ENCODE assay signal across 13 mouse cellular contexts in genomic region chr9:112189394-112189793, GRCm38 (mm10). TPM values are rescaled to one million over a fixed set of nuclear protein-coding genes. Genes with fewer than 3 reads are reported as not detected.
DNase-seq lines count a peak whose midpoint lies in the region; ATAC-seq lines count a peak whose summit lies in the region.
"Had no signal": no experiment of that assay in that cellular context is flagged by ENCODE, and none has a peak within 500 bp of the region (broad histone marks: within the 10 kb centered on the region; RNA-seq: fewer than 3 reads in every experiment).

No protein-coding gene starts in this region.

- peak; percentile 52 to 69 for DNase-seq in cerebellum, postnatal 25 days
- no peak for DNase-seq in cerebellum, adult 8-10 months
- peak; percentile 60 for DNase-seq in layer of hippocampus, adult 11-12 months (ENCODE audit: low spot score)
- DNase-seq in layer of hippocampus, postnatal 25 days (ENCODE audit: extremely low spot score in 1 of 2, low spot score in 1 of 2) = no peak
- peak; percentile 92 for DNase-seq in brain, adult 2 months (ENCODE audit: low read depth, low spot score)
- DNase-seq in layer of hippocampus, adult 8-10 months (ENCODE audit: low spot score in 2 of 2) = peak; percentile 65 to 71
- no peak for DNase-seq in gastrocnemius, postnatal 14 days
- DNase-seq: adrenal gland, adult 2 months; lung, postnatal 36 days; spleen, adult 18-20 months; thymus, postnatal 14 days had no signal

- ATAC-seq in monocyte, adult 5-6 weeks (replicated peaks; ENCODE audit: insufficient number of reproducible peaks, low FRiP score, low TSS enrichment, poor library complexity, severe bottlenecking) = no peak
- ATAC-seq: intestine, embryonic 15.5 days had no signal

- intact Hi-C loops in gastrocnemius, postnatal 14 days (cut with DNase I; ENCODE audit: low total_unique reads) = no loop called here

RNA-seq across cellular contexts. Expression of gene Arpp21, which starts 46.3 kb away (rescaled TPM):
- total RNA-seq in layer of hippocampus, postnatal 25 days (2021) = 100 to 1,000 TPM; 196 to 274 TPM
- 100 to 1,000 TPM; 252 to 302 (median 278) TPM for total RNA-seq in layer of hippocampus, adult 8-10 months (2022)
- total RNA-seq in monocyte, adult 5-6 weeks (2017) = 0.58 TPM in 1 of 3 replicates, not detected in the others
- total RNA-seq in gastrocnemius, postnatal 14 days (2021) = 10 to 100 TPM; 35.9 to 42.1 TPM

Comparison
In these comparisons a context has a peak if more than half of its experiments do, and no peak if none do; other contexts are left out.
1. DNase-seq: peak in cerebellum, postnatal 25 days (2 of 2), layer of hippocampus, adult 11-12 months (single experiment), brain, adult 2 months (single experiment) and layer of hippocampus, adult 8-10 months (2 of 2); none in cerebellum, adult 8-10 months (single experiment), layer of hippocampus, postnatal 25 days (0 of 2) and gastrocnemius, postnatal 14 days (single experiment).
2. RNA of gene Arpp21, which starts 46.3 kb away (total RNA-seq): 252 to 302 TPM in layer of hippocampus, adult 8-10 months, 196 to 274 TPM in layer of hippocampus, postnatal 25 days and 35.9 to 42.1 TPM in gastrocnemius, postnatal 14 days; 0.58 TPM in monocyte, adult 5-6 weeks; every median in the first group is over 10 times any median in the second.